Mouse (Mus musculus) CH12.LX (cell line): Measurements from ENCODE around the gene Pim2.

ENCODE experiments used
- CTCF ChIP-seq, 2 experiments: IDR thresholded peaks in 1 of 2; conservative IDR thresholded peaks in 1 of 2; 2 replicates each; pipeline ENCODE4 v1.5.1; 2011 to 2012; ENCODE audit warnings: low read depth in 2 of 2, low read length in 2 of 2, improper control_type of control experiment in 1 of 2, inconsistent platforms in 1 of 2, mild to moderate bottlenecking in 1 of 2, moderate library complexity in 1 of 2
- POLR2A ChIP-seq: IDR thresholded peaks from 2 replicates; pipeline ENCODE4 v1.6.1; 2011; ENCODE audit warnings: low read depth, mild to moderate bottlenecking, improper control_type of control experiment, low read length
- POLR2AphosphoS2 ChIP-seq: IDR thresholded peaks from 2 replicates; pipeline ENCODE4 v1.6.1; 2011; ENCODE audit warnings: low read depth, low read length, improper control_type of control experiment

DNA sequence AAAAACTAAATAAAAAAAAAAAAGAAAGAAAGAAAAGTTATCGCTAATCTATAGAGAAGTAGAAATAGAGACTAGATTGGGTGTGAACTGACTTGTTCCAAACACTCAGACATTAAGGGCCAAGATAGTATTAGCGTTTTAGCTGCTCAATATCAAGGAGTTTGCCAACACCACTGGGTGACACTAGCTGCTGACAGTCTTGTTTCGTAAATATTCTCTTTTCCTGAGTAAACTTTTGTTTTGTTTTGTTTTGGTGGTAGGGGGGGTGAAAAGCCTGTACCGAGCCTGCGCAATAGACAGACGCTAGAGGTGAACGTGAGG is 37.3 kb upstream of the Pim2 start:
- TF ChIP-seq POLR2A (no peak), POLR2AphosphoS2 (no peak), CTCF (conservative IDR thresholded peaks at IDR 0.05 in 1 of 2, IDR thresholded peaks at IDR 0.05 in 1 of 2; ENCODE audit: low read depth in 2 of 2, low read length in 2 of 2) (no peak)
